Mouse (Mus musculus): Measurements from ENCODE around the gene Fam92b. TPM values are rescaled to one million over a fixed set of nuclear protein-coding genes. Genes with fewer than 3 reads are reported as not detected.

Gene Fam92b
- polyA plus RNA-seq, 1 experiment from 2014 or later, result 0.94 TPM

- Histone ChIP-seq H3K4me1 (0 out of 2 replicates have a peak, but pooled peaks cover 11% of the 10 kb centered on the region), H3K9ac (no peak overlapping the region), H3K36me3 (no peaks in the 10 kb centered on the region), H3K4me2 (no peak overlapping the region), H3K4me3 (replicated peaks) (no peak overlapping the region), H3K9me3 (no peaks in the 10 kb centered on the region), H3K27ac (no peak overlapping the region), H3K27me3 (replicated peaks) (peaks cover 5% of the 10 kb centered on the region; the same call in 1 of the 2 replicates)
- 35% methylated on average over 5 of the region's 5 CpGs for WGBS
- ATAC-seq (ENCODE audit: insufficient read depth, low FRiP score, low read depth), result no peak
Observed at GRCm38 (mm10) chr8:120120951-120121350, 56.3 kb downstream of the Fam92b start.

- no peak overlapping the region for H3K27ac ChIP-seq
- 75% methylated on average over 6 of the region's 6 CpGs for WGBS
- H3K36me3 ChIP-seq, result no peaks in the 10 kb centered on the region
- 0 out of 2 replicates have a peak, but pooled peaks cover 8% of the 10 kb centered on the region for H3K4me1 ChIP-seq
- ATAC-seq (ENCODE audit: insufficient read depth, low FRiP score, low read depth), result no peak
- peaks cover 14% of the 10 kb centered on the region; the same call in 1 of the 2 replicates for H3K27me3 ChIP-seq (replicated peaks)
- no peak overlapping the region for H3K4me2 ChIP-seq
- H3K9me3 ChIP-seq, result no peaks in the 10 kb centered on the region
- no peak overlapping the region for H3K9ac ChIP-seq
- no peak overlapping the region for H3K4me3 ChIP-seq (replicated peaks)
Observed at GRCm38 (mm10) chr8:120119931-120120330, 57.3 kb downstream of the Fam92b start.

GRCm38 (mm10) chr8:120119429-120119828 is 57.8 kb downstream of the Fam92b start:
- peaks cover 10% of the 10 kb centered on the region; the same call in 1 of the 2 replicates for H3K4me1 ChIP-seq
- no peak overlapping the region for H3K9ac ChIP-seq
- H3K4me2 ChIP-seq, result no peak overlapping the region
- H3K4me3 ChIP-seq (replicated peaks), result no peak overlapping the region
- no peak overlapping the region for H3K27ac ChIP-seq
- WGBS, result 58% methylated on average over 3 of the region's 3 CpGs
- ATAC-seq (ENCODE audit: insufficient read depth, low FRiP score, low read depth), result no peak
- no peaks in the 10 kb centered on the region for H3K9me3 ChIP-seq
- peaks cover 19% of the 10 kb centered on the region for H3K27me3 ChIP-seq (replicated peaks)
- H3K36me3 ChIP-seq, result no peaks in the 10 kb centered on the region

GRCm38 (mm10) chr8:120118847-120119246 is 58.4 kb downstream of the Fam92b start:
- H3K9ac ChIP-seq, result no peak overlapping the region
- H3K27ac ChIP-seq, result no peak overlapping the region
- H3K9me3 ChIP-seq, result no peaks in the 10 kb centered on the region
- no peak overlapping the region for H3K4me3 ChIP-seq (replicated peaks)
- H3K4me2 ChIP-seq, result no peak overlapping the region
- peaks cover 13% of the 10 kb centered on the region; the same call in 1 of the 2 replicates for H3K4me1 ChIP-seq
- no peaks in the 10 kb centered on the region for H3K36me3 ChIP-seq
- peaks cover 21% of the 10 kb centered on the region for H3K27me3 ChIP-seq (replicated peaks)
- 70% methylated on average over 5 of the region's 5 CpGs for WGBS
- no peak for ATAC-seq (ENCODE audit: insufficient read depth, low FRiP score, low read depth)

- ATAC-seq (ENCODE audit: insufficient read depth, low FRiP score, low read depth), result no peak
- H3K4me3 ChIP-seq (replicated peaks), result no peak overlapping the region
- 74% methylated on average over 9 of the region's 9 CpGs for WGBS
Observed at GRCm38 (mm10) chr8:120118162-120118561, 59.1 kb downstream of the Fam92b start.

GRCm38 (mm10) chr8:120116600-120116999 is 60.7 kb downstream of the Fam92b start:
- H3K9ac ChIP-seq, result no peak overlapping the region
- WGBS, result 75% methylated on average over 7 of the region's 7 CpGs
- peaks cover 21% of the 10 kb centered on the region for H3K27me3 ChIP-seq (replicated peaks)
- ATAC-seq (ENCODE audit: insufficient read depth, low FRiP score, low read depth), result no peak
- no peaks in the 10 kb centered on the region for H3K9me3 ChIP-seq
- H3K4me3 ChIP-seq (replicated peaks), result no peak overlapping the region
- H3K4me1 ChIP-seq, result peaks cover 21% of the 10 kb centered on the region; the same call in 1 of the 2 replicates
- H3K4me2 ChIP-seq, result no peak overlapping the region
- H3K36me3 ChIP-seq, result no peaks in the 10 kb centered on the region
- H3K27ac ChIP-seq, result no peak overlapping the region

More at GRCm38 (mm10) chr8:120118162-120118561, 59.1 kb downstream of the Fam92b start:
- Histone ChIP-seq H3K27me3 (replicated peaks) (peaks cover 21% of the 10 kb centered on the region), H3K4me2 (no peak overlapping the region), H3K36me3 (no peaks in the 10 kb centered on the region), H3K4me1 (peaks cover 15% of the 10 kb centered on the region; the same call in 1 of the 2 replicates), H3K27ac (no peak overlapping the region), H3K9ac (no peak overlapping the region), H3K9me3 (no peaks in the 10 kb centered on the region)

Other genes with a start within 250 kb of the Fam92b start
- gene Crispld2, start 185.0 kb downstream of the Fam92b start, polyA plus RNA-seq (2015; fragmentation: Nextera tagmentation; extraction: Ambion mirVana), result 33.5 and 34.5 TPM in 2 replicates
- 32.1 and 35.3 TPM in 2 replicates for gene Zdhhc7, start 76.0 kb downstream of the Fam92b start, polyA plus RNA-seq (2015; fragmentation: Nextera tagmentation; extraction: Ambion mirVana)
- 6.5 and 6.7 TPM in 2 replicates for gene 6430548M08Rik, start 63.3 kb downstream of the Fam92b start, polyA plus RNA-seq (2015; fragmentation: Nextera tagmentation; extraction: Ambion mirVana)
- gene Gse1, start 51.0 kb upstream of the Fam92b start, polyA plus RNA-seq (2015; fragmentation: Nextera tagmentation; extraction: Ambion mirVana), result 9.6 and 10.8 TPM in 2 replicates

All from stomach, embryonic 15.5 days (tissue).